Mouse (Mus musculus): ENCODE results near the gene Rcl1.

- no peak for TF ChIP-seq CTCF (IDR thresholded peaks at IDR 0.05; ENCODE audit: borderline replicate concordance, insufficient read depth, low read length)
- no peak for TF ChIP-seq POLR2A (IDR thresholded peaks at IDR 0.05; ENCODE audit: low read depth, low read length)
These were observed 39.8 kb downstream of the Rcl1 start for GRCm38 (mm10) chr19:29140933-29141332.

Data from embryonic fibroblast, embryonic 13.5 days (primary cell).